Mouse (Mus musculus): Measurements from ENCODE around the gene C130032M10Rik. TPM values are rescaled to one million over a fixed set of nuclear protein-coding genes. Genes with fewer than 3 reads are reported as not detected.

Gene C130032M10Rik
- polyA plus RNA-seq, 1 experiment = not detected

DNA sequence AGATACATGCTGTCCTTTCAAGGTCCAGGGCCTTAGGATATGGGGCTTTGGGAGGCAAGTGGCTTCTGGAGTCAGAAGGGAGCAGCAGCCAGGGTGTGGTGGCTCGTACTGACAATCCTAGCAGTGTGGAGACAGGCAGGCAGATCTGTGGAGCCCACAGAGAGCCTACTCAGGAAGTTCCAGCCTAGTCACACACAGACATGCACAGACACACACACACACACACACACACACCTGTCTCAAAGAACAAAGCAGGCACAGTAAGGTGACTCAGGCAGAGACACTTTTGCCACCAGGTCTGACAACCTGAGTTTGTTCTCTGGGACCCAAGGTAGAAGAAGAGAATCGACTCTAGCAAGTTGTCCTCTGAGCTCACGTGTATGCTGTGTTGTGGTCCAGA is 34.6 kb upstream of the C130032M10Rik start:
- no peak overlapping the region for H3K4me3 ChIP-seq (ENCODE audit: insufficient read depth, poor library complexity, severe bottlenecking)
- H3K27me3 ChIP-seq (ENCODE audit: control insufficient read depth, insufficient read depth, insufficient read length) = no peaks in the 10 kb centered on the region
- no peaks in the 10 kb centered on the region for H3K79me3 ChIP-seq (ENCODE audit: low read depth)
- TF ChIP-seq MYOG (IDR thresholded peaks at IDR 0.05; ENCODE audit: control insufficient read depth, extremely low read depth, insufficient read length) = no peak
- H3K36me3 ChIP-seq (ENCODE audit: control insufficient read depth, insufficient read depth) = no peaks in the 10 kb centered on the region
- H3K79me2 ChIP-seq (ENCODE audit: control insufficient read depth, insufficient read depth) = no peaks in the 10 kb centered on the region
- no peak overlapping the region for H3ac ChIP-seq (ENCODE audit: control insufficient read depth, insufficient read length, low read depth)

DNA sequence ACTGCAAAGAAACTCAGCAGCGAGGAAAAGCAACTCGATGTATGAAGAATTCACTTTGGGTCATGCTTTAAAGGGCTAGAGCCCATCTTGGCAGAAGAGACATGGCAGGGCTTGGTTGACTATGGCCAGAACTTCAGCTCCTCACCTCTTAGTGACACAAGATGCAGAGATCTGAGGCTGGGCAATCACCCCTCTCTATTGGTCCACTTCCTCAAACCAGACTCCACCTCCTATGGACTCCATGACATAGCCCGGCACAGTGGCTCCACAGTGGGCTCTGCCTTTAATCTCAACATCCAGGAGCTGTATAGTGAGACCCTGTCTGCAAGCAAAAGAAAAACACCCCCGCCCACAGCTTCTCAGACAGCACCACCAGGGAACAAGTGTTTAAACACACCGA is 30.7 kb upstream of the C130032M10Rik start:
- Histone ChIP-seq H3K79me3 (ENCODE audit: low read depth) (no peaks in the 10 kb centered on the region), H3K79me2 (ENCODE audit: control insufficient read depth, insufficient read depth) (no peaks in the 10 kb centered on the region), H3K4me3 (ENCODE audit: insufficient read depth, poor library complexity, severe bottlenecking) (no peak overlapping the region), H3ac (ENCODE audit: control insufficient read depth, insufficient read length, low read depth) (no peak overlapping the region), H3K36me3 (ENCODE audit: control insufficient read depth, insufficient read depth) (no peaks in the 10 kb centered on the region), H3K27me3 (ENCODE audit: control insufficient read depth, insufficient read depth, insufficient read length) (no peaks in the 10 kb centered on the region)
- TF ChIP-seq USF1 (IDR thresholded peaks at IDR 0.05; ENCODE audit: low read depth) (no peak), MAX (IDR thresholded peaks at IDR 0.05) (no peak), MYOG (IDR thresholded peaks at IDR 0.05; ENCODE audit: control insufficient read depth, extremely low read depth, insufficient read length) (no peak), CTCF (IDR thresholded peaks at IDR 0.05; ENCODE audit: control insufficient read depth, insufficient read depth, insufficient read length) (no peak), CEBPB (IDR thresholded peaks at IDR 0.05; ENCODE audit: low read depth) (no peak), FOSL1 (IDR thresholded peaks at IDR 0.05; ENCODE audit: insufficient read depth, low read length, poor library complexity, severe bottlenecking) (no peak), MYOD1 (IDR thresholded peaks at IDR 0.05; ENCODE audit: control insufficient read depth, insufficient read length, low read depth) (no peak)

DNA sequence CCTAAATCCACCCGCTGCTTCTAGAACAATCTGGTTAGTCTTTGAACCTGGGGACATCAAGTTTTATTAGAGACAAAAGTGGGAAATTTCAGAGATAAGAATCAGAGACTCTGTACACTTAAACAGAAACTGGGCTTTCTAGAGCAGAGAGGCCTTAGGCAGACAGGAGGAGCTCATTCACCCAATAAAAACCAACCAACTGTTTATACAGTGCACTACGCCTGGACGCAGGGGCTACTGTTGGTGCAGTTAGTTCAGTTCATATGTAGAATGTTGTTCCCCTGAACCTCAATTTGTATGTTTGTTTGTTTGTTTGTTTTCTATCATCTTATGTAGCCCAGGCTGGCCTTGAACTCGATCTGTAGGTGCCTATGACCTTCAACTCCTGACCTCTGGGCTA is 28.7 kb upstream of the C130032M10Rik start:
- Histone ChIP-seq H3K27me3 (ENCODE audit: control insufficient read depth, insufficient read depth, insufficient read length) (no peaks in the 10 kb centered on the region), H3K79me3 (ENCODE audit: low read depth) (no peaks in the 10 kb centered on the region), H3K4me3 (ENCODE audit: insufficient read depth, poor library complexity, severe bottlenecking) (no peak overlapping the region), H3ac (ENCODE audit: control insufficient read depth, insufficient read length, low read depth) (no peak overlapping the region), H3K36me3 (ENCODE audit: control insufficient read depth, insufficient read depth) (no peaks in the 10 kb centered on the region), H3K79me2 (ENCODE audit: control insufficient read depth, insufficient read depth) (no peaks in the 10 kb centered on the region)
- no peak for TF ChIP-seq CTCF (IDR thresholded peaks at IDR 0.05; ENCODE audit: control insufficient read depth, insufficient read depth, insufficient read length)
- no peak for TF ChIP-seq USF1 (IDR thresholded peaks at IDR 0.05; ENCODE audit: low read depth)
- no peak for TF ChIP-seq MAX (IDR thresholded peaks at IDR 0.05)
- TF ChIP-seq FOSL1 (IDR thresholded peaks at IDR 0.05; ENCODE audit: insufficient read depth, low read length, poor library complexity, severe bottlenecking) = no peak
- TF ChIP-seq MYOD1 (IDR thresholded peaks at IDR 0.05; ENCODE audit: control insufficient read depth, insufficient read length, low read depth) = no peak
- TF ChIP-seq MYOG (IDR thresholded peaks at IDR 0.05; ENCODE audit: control insufficient read depth, extremely low read depth, insufficient read length) = no peak
- no peak for TF ChIP-seq CEBPB (IDR thresholded peaks at IDR 0.05; ENCODE audit: low read depth)

DNA sequence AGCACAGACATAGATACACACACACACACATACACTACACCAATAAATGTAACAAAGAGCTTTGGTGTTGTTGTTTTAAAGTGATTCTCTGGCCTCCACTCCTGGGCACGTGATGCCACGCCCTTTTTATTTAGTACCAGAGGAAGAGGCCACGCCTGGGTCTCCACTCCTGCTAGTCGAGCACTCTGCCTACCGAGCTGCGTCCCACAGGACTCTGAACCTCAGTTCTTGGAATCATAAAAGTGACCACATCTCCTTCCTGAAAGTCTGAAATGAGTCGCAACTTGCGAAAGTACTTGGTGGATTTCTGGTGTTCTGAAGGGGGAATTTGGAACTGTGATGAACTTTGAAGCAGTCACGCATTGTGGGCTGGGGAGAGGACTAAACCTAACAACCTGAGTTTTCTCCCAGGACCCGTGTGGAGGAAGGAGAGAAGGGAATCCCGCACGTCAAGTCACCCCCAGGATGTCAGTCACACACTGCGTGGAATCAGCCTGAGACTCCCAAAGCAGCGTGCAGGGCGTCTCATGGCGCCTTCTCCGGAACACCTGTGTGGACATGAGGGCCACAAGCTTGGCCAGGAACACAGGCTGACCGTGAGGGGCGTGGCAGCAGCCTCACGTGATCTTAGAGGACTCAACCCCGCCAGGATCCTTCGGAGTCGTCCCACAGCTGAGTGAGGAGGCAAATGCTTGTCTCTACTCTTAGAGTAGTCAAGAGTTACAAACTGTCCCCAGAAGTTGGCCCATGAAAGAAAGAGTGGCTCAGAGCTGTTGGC is 27.8 kb upstream of the C130032M10Rik start:
- Histone ChIP-seq H3ac (ENCODE audit: control insufficient read depth, insufficient read length, low read depth) (no peak overlapping the region), H3K27me3 (ENCODE audit: control insufficient read depth, insufficient read depth, insufficient read length) (no peaks in the 10 kb centered on the region), H3K79me2 (ENCODE audit: control insufficient read depth, insufficient read depth) (no peaks in the 10 kb centered on the region), H3K79me3 (ENCODE audit: low read depth) (no peaks in the 10 kb centered on the region), H3K4me3 (ENCODE audit: insufficient read depth, poor library complexity, severe bottlenecking) (no peak overlapping the region), H3K36me3 (ENCODE audit: control insufficient read depth, insufficient read depth) (no peaks in the 10 kb centered on the region)
- TF ChIP-seq MYOD1 (IDR thresholded peaks at IDR 0.05; ENCODE audit: control insufficient read depth, insufficient read length, low read depth) (no peak), FOSL1 (IDR thresholded peaks at IDR 0.05; ENCODE audit: insufficient read depth, low read length, poor library complexity, severe bottlenecking) (no peak), MYOG (IDR thresholded peaks at IDR 0.05; ENCODE audit: control insufficient read depth, extremely low read depth, insufficient read length) (no peak), USF1 (IDR thresholded peaks at IDR 0.05; ENCODE audit: low read depth) (peak; percentile 71)

DNA sequence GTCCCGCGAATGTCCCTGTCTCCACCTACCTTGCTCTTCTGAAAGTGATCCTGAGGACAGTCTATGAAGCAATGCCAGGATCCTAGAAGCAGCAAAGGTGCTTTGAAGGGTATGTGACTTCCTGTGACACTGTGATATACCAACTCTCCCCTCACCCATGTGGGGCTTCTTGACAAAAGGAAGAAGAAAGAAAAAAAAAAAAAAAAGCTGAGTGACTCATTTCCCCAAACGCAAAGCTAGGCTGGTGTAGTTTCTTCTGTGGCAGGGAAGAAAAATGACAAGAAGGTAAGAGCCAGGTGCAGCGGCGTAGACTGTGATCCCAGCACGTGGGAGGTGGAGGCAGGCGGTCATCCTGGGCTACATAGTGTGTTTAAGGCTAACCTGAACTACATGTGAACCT is 19.0 kb upstream of the C130032M10Rik start:
- no peaks in the 10 kb centered on the region for H3K79me2 ChIP-seq (ENCODE audit: control insufficient read depth, insufficient read depth)
- H3K4me3 ChIP-seq (ENCODE audit: insufficient read depth, poor library complexity, severe bottlenecking) = no peak overlapping the region
- H3K27me3 ChIP-seq (ENCODE audit: control insufficient read depth, insufficient read depth, insufficient read length) = no peaks in the 10 kb centered on the region
- no peak for TF ChIP-seq CTCF (IDR thresholded peaks at IDR 0.05; ENCODE audit: control insufficient read depth, insufficient read depth, insufficient read length)
- no peak for TF ChIP-seq USF1 (IDR thresholded peaks at IDR 0.05; ENCODE audit: low read depth)
- no peak for TF ChIP-seq MYOG (IDR thresholded peaks at IDR 0.05; ENCODE audit: control insufficient read depth, extremely low read depth, insufficient read length)
- TF ChIP-seq MAX (IDR thresholded peaks at IDR 0.05) = no peak
- TF ChIP-seq CEBPB (IDR thresholded peaks at IDR 0.05; ENCODE audit: low read depth) = no peak
- TF ChIP-seq MYOD1 (IDR thresholded peaks at IDR 0.05; ENCODE audit: control insufficient read depth, insufficient read length, low read depth) = no peak
- TF ChIP-seq FOSL1 (IDR thresholded peaks at IDR 0.05; ENCODE audit: insufficient read depth, low read length, poor library complexity, severe bottlenecking) = no peak
- no peaks in the 10 kb centered on the region for H3K36me3 ChIP-seq (ENCODE audit: control insufficient read depth, insufficient read depth)
- no peaks in the 10 kb centered on the region for H3K79me3 ChIP-seq (ENCODE audit: low read depth)
- H3ac ChIP-seq (ENCODE audit: control insufficient read depth, insufficient read length, low read depth) = no peak overlapping the region

DNA sequence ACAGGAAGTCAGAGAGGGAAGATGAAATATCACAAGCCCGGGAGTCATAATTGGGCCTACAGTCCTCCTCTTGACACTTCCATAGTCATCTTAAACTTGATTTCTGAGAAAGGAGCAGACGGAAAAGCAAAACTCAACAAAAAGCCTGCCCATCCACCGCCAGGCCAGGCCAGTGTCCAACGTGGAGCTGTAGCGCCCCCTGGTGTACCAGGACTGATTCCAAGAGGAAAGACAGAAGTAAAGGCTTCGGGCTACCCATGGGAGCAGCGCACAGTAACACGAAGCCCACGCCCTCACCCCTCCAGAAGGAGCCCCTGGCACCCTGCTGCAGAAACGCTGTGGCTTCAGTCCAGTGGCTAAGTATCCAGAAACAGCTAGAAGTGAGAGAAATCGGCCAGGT is 17.3 kb upstream of the C130032M10Rik start:
- no peak overlapping the region for H3K4me3 ChIP-seq (ENCODE audit: insufficient read depth, poor library complexity, severe bottlenecking)
- H3K79me3 ChIP-seq (ENCODE audit: low read depth) = no peaks in the 10 kb centered on the region
- TF ChIP-seq MYOD1 (IDR thresholded peaks at IDR 0.05; ENCODE audit: control insufficient read depth, insufficient read length, low read depth) (no peak), CTCF (IDR thresholded peaks at IDR 0.05; ENCODE audit: control insufficient read depth, insufficient read depth, insufficient read length) (peak; percentile 61), USF1 (IDR thresholded peaks at IDR 0.05; ENCODE audit: low read depth) (no peak)

More for the DNA sequence above, 17.3 kb upstream of the C130032M10Rik start:
- H3K27me3 ChIP-seq (ENCODE audit: control insufficient read depth, insufficient read depth, insufficient read length) = no peaks in the 10 kb centered on the region
- no peak overlapping the region for H3ac ChIP-seq (ENCODE audit: control insufficient read depth, insufficient read length, low read depth)
- no peaks in the 10 kb centered on the region for H3K36me3 ChIP-seq (ENCODE audit: control insufficient read depth, insufficient read depth)
- H3K79me2 ChIP-seq (ENCODE audit: control insufficient read depth, insufficient read depth) = no peaks in the 10 kb centered on the region
